Mouse (Mus musculus) intestine, embryonic 16.5 days (tissue): ENCODE data around the gene Gm21987. TPM values are rescaled to one million over a fixed set of nuclear protein-coding genes. Genes with fewer than 3 reads are reported as not detected.

ENCODE experiments used
- ATAC-seq: fragments of 200-750 bp; cut with Nextera tagmentation; 2 replicates; pipeline ENCODE4 v1.8.0; 2017; ENCODE audit warnings: moderate TSS enrichment, moderate library complexity
- H3K27ac ChIP-seq: fragments of 300-500 bp; sonication (generic); 2 replicates; pipeline ENCODE4 v1.5.1; 2014; ENCODE audit warnings: mild to moderate bottlenecking, low read length
- H3K27me3 ChIP-seq: fragments of 300-500 bp; sonication (generic); replicated peaks from 2 replicates; pipeline ENCODE4 v1.6.1; 2014; ENCODE audit warnings: low read length, control low read depth, mixed read lengths; ENCODE audit not compliant: control insufficient read depth, insufficient read depth
- H3K36me3 ChIP-seq: fragments of 300-500 bp; sonication (generic); 2 replicates; pipeline ENCODE4 v1.6.1; 2014; ENCODE audit warnings: low read length, control low read depth; ENCODE audit not compliant: control insufficient read depth, insufficient read depth
- H3K4me1 ChIP-seq: fragments of 300-500 bp; sonication (generic); 2 replicates; pipeline ENCODE4 v1.6.1; 2014; ENCODE audit warnings: low read length, control low read depth, mixed read lengths; ENCODE audit not compliant: control insufficient read depth, insufficient read depth
- H3K4me2 ChIP-seq: fragments of 300-500 bp; sonication (generic); 2 replicates; pipeline ENCODE4 v1.6.1; 2014; ENCODE audit warnings: low read depth, low read length, control low read depth
- H3K4me3 ChIP-seq: fragments of 300-500 bp; sonication (generic); 2 replicates; pipeline ENCODE4 v1.5.1; 2014; ENCODE audit warnings: mild to moderate bottlenecking, low read length
- H3K9ac ChIP-seq: fragments of 300-500 bp; sonication (generic); 2 replicates; pipeline ENCODE4 v1.6.1; 2014; ENCODE audit warnings: low read depth, low read length
- H3K9me3 ChIP-seq: fragments of 300-500 bp; sonication (generic); 2 replicates; pipeline ENCODE4 v1.6.1; 2016; ENCODE audit warnings: low read length, control low read depth; ENCODE audit not compliant: control insufficient read depth
- WGBS: fragments of 180-500 bp; shearing (Covaris S2); extraction: QIAGEN DNeasy Blood & Tissue Kit; methylation state at CpG from one replicate; pipeline ENCODE4 v1.1.7; 2014; 5-methylcytosine and 5-hydroxymethylcytosine counted together
- polyA plus RNA-seq: library from polyadenylated mRNA; unstranded; fragments of >200 nt; fragmentation: Nextera tagmentation; extraction: Ambion mirVana; gene quantifications from 2 replicates; pipeline ENCODE4 v1.2.1, GENCODE M21; 2015

The Gm21987 gene
- polyA plus RNA-seq, 1 experiment from 2014 or later = 0.54 TPM

DNA sequence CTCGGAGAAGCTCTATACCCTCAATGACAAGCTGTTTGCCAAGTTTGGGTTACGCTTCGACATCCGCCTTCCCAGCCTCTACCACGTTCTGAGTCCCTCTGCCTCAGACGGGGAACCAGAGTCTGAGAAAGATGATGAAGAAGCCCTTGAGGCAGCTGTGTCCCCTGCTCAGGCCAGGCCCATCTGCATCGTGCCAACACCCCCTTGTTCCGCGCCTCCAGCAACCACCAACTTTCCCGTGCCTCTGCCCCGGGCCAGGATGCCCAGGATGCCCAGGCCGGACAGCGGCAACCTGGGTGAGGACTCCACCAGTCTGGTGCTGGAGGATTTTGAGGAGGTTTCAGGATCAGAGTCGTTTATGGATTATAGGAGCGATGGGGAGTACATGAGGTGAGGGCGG lies 27.1 kb downstream of the Gm21987 start:
- Histone ChIP-seq H3K4me3 (no peak overlapping the region), H3K9ac (no peak overlapping the region), H3K4me2 (no peak overlapping the region), H3K27me3 (no peaks in the 10 kb centered on the region), H3K4me1 (0 out of 2 replicates have a peak, but pooled peaks cover 9% of the 10 kb centered on the region), H3K27ac (no peak overlapping the region), H3K36me3 (no peaks in the 10 kb centered on the region), H3K9me3 (no peaks in the 10 kb centered on the region)
- 87% methylated on average over 16 of the region's 16 CpGs for WGBS
- no peak for ATAC-seq

DNA sequence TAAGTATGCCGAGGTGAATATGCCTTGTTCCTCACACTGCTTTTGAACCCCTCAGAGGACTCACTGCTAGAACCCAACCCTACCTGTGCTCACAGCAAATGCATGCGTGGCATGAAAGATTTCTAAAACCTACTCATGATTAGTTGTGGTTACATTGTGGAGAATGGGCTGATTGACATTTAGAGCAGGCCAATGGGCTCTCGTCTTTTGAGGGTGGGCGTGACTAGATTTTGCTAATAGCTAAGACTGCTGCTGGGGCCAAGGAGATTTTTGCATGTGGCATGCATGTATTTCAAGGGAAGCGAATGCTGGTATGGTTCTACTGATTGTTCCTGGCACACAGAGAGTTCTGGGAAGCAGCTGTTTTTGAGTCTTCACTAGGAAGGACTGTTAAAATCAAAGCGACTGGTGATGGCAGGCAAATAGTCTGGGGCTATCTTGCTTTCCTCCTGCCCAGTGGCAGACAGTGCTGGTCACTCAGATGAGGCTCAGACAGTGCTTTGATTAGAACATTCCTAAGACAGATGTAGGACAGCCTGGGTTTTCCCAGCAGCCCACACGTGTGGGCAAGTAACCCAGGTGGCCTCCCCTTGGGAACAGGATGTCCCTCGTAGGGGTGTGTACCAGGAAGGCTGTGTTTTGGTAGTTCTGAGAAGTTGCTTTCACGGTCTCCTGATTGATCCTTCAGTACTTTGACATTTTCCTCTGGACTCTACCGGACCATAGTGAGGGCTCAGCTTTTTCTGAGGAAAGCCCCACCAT lies 27.7 kb downstream of the Gm21987 start:
- 0 out of 2 replicates have a peak, but pooled peaks cover 13% of the 10 kb centered on the region for H3K4me1 ChIP-seq
- H3K27me3 ChIP-seq = no peaks in the 10 kb centered on the region
- H3K4me3 ChIP-seq = no peak overlapping the region
- WGBS = 80% methylated on average over 10 of the region's 10 CpGs
- no peaks in the 10 kb centered on the region for H3K36me3 ChIP-seq
- H3K9me3 ChIP-seq = no peaks in the 10 kb centered on the region
- no peak overlapping the region for H3K4me2 ChIP-seq
- H3K27ac ChIP-seq = no peak overlapping the region
- no peak overlapping the region for H3K9ac ChIP-seq
- no peak for ATAC-seq

DNA sequence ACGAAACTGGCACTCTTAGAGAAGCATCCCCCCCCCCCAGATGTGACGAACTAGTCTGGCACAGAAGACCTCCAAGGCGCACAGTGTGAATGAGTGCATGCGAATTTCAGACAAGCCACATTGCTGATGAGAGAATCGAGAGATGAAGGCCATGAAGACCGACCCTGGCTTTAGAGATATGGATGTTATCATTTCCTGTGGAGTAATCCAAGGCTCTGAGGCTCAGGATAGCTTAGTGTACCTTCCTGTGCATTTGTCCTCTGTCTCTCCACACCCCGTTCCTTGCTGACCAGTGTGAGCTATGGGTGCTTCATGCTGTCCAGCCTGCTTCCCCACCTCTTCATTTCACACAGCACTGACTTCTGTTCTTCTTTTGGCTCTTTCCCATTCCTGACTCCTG lies 28.3 kb downstream of the Gm21987 start:
- Histone ChIP-seq H3K4me1 (0 out of 2 replicates have a peak, but pooled peaks cover 14% of the 10 kb centered on the region), H3K9me3 (no peaks in the 10 kb centered on the region), H3K4me2 (no peak overlapping the region), H3K27me3 (no peaks in the 10 kb centered on the region), H3K36me3 (no peaks in the 10 kb centered on the region), H3K9ac (no peak overlapping the region), H3K4me3 (no peak overlapping the region), H3K27ac (no peak overlapping the region)
- 78% methylated on average over 7 of the region's 7 CpGs for WGBS
- no peak for ATAC-seq

DNA sequence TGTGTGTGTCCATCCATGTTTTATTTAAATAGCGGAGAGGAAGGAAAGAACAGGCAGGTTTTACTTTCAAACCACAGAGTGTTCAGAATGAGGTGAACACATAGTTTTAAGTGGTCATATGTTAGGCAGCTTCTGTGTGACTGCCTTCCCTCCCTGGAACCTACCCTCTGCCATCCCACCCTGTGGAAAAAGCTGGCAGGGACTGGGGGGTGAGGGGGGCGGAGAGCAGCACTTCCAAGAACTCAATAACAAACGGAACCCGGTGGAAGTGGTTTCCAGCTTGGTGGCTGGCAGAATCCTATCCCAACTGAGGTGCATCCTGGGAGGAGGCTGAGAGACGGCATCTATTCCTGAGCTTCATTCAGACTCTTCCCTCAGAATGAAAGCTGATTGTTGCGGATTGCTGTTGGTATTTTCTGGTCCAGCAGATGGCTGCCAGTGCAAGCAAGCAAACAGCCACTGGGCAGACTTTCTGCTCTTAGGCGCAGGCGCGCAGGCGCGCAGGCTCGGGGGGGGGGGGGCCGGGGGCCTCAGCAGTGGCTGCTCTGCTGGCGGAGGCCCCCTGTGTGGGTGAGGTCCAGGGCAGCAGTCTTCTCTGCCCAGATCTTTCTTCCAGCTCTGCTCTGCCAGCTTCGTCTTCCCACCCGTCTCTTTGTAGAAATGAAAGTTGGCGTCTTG lies 29.5 kb downstream of the Gm21987 start:
- 31% methylated on average over 17 of the region's 17 CpGs for WGBS

DNA sequence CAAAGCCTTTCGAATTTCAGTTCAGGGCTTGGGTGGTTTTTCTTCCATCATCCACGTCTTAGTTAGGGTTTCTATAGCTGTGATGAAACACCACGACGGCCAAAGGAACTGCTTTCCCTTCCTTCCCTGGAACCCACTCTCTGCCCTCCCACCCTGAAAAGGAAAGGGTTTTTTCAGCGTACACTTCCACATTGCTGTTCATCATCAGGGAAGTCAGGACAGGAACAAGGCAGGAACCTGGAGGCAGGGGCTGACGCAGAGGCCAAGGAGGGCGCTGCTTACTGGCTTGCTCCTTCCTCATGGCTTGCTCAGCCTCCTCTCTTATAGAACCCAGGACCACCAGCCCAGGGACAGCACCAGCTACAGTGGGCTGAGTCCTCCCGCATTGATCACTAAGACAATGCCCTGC lies 30.0 kb downstream of the Gm21987 start:
- H3K27me3 ChIP-seq = no peaks in the 10 kb centered on the region
- H3K4me3 ChIP-seq = peak overlapping the region; percentile 43
- peak overlapping the region; percentile 66 for H3K9ac ChIP-seq
- H3K9me3 ChIP-seq = no peaks in the 10 kb centered on the region
- 0 out of 2 replicates have a peak overlapping the region, but pooled peaks have one; percentile 18 for H3K27ac ChIP-seq
- WGBS = 45% methylated on average over 8 of the region's 8 CpGs
- H3K4me2 ChIP-seq = peak overlapping the region; percentile 60
- ATAC-seq = peak; percentile 25; the same call in 1 of the 2 replicates
- no peaks in the 10 kb centered on the region for H3K36me3 ChIP-seq
- 0 out of 2 replicates have a peak, but pooled peaks cover 14% of the 10 kb centered on the region for H3K4me1 ChIP-seq

More for the DNA sequence above, 29.5 kb downstream of the Gm21987 start:
- Histone ChIP-seq H3K27me3 (no peaks in the 10 kb centered on the region), H3K4me2 (peak overlapping the region; percentile 60), H3K9me3 (no peaks in the 10 kb centered on the region), H3K27ac (0 out of 2 replicates have a peak overlapping the region, but pooled peaks have one; percentile 18), H3K36me3 (no peaks in the 10 kb centered on the region), H3K9ac (peak overlapping the region; percentile 66), H3K4me1 (0 out of 2 replicates have a peak, but pooled peaks cover 14% of the 10 kb centered on the region), H3K4me3 (peak overlapping the region; percentile 43)
- peak; percentile 77 for ATAC-seq

DNA sequence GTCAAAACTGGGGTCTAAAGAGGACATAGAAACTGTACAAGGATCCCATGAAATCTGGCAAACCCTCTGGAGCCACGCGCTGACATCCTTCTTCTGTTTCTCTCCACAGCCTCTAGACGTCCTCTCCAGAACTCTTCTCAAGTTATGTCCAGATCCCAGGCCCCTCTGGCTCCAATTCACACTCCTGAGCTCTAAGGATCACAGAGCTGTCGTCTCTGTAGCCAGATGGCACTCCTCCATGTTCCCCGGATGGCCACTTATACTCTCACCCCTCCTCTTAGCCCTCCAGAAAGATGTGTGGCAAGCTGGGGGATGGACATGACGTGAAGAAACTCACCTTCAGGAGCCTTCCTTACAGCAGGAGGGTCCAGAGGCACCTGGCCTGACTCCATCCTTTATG lies 30.7 kb downstream of the Gm21987 start:
- no peak overlapping the region for H3K4me3 ChIP-seq
- no peaks in the 10 kb centered on the region for H3K36me3 ChIP-seq
- no peak overlapping the region for H3K9ac ChIP-seq
- H3K4me1 ChIP-seq = 0 out of 2 replicates have a peak, but pooled peaks cover 14% of the 10 kb centered on the region
- no peaks in the 10 kb centered on the region for H3K9me3 ChIP-seq
- 84% methylated on average over 6 of the region's 6 CpGs for WGBS
- H3K27ac ChIP-seq = no peak overlapping the region
- H3K4me2 ChIP-seq = no peak overlapping the region
- ATAC-seq = no peak
- H3K27me3 ChIP-seq = no peaks in the 10 kb centered on the region

DNA sequence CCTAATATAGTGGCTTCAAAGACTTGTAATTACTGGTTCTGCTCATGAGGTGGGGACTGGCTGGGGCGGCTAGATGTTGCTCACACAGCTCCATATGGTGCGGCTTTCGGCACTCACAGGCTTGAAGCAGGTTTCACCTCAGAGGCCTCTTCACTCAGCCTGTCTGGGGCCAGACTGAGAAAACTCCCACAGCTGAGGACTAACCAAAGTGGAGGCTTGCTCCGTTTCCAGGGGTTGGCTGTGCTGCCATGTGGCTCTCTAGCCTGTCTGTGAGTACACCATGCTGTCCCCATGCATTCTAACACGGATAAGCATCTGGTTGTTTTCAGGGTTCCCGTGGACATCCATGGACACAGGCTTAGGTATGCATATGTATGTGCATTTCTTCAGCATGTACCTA lies 31.8 kb downstream of the Gm21987 start:
- WGBS = 82% methylated on average over 6 of the region's 6 CpGs
- no peaks in the 10 kb centered on the region for H3K9me3 ChIP-seq
- ATAC-seq = peak; percentile 43; the same call in 1 of the 2 replicates

DNA sequence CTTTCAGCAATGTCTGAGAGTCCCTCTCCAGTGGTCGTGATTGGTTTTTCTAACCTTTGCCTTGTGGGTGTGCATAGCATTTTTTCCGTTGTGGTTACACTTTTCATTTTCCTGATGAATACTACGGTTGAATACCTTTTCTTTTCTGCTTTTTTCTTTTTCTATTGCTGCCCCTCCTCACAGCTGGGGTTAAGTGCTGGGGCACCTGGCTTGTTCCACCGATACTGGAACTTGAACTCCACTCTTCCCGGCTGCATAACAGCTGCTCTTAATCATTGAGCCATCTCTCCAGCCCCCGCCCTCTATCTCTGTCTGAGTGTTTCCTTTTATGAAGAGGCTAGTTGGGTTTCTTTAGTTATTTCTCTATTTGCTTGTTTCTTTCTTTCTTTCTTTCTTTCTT lies 32.2 kb downstream of the Gm21987 start:
- no peaks in the 10 kb centered on the region for H3K27me3 ChIP-seq
- 27% methylated on average over 6 of the region's 6 CpGs for WGBS
- ATAC-seq = peak; percentile 62
- 0 out of 2 replicates have a peak, but pooled peaks cover 14% of the 10 kb centered on the region for H3K4me1 ChIP-seq
- no peak overlapping the region for H3K4me2 ChIP-seq
- H3K9me3 ChIP-seq = no peaks in the 10 kb centered on the region
- no peak overlapping the region for H3K9ac ChIP-seq
- H3K27ac ChIP-seq = no peak overlapping the region
- no peaks in the 10 kb centered on the region for H3K36me3 ChIP-seq
- H3K4me3 ChIP-seq = no peak overlapping the region

More for the DNA sequence above, 31.8 kb downstream of the Gm21987 start:
- H3K4me2 ChIP-seq = no peak overlapping the region
- no peaks in the 10 kb centered on the region for H3K36me3 ChIP-seq
- no peak overlapping the region for H3K4me3 ChIP-seq
- H3K9ac ChIP-seq = no peak overlapping the region
- 0 out of 2 replicates have a peak, but pooled peaks cover 14% of the 10 kb centered on the region for H3K4me1 ChIP-seq
- no peaks in the 10 kb centered on the region for H3K27me3 ChIP-seq
- no peak overlapping the region for H3K27ac ChIP-seq

DNA sequence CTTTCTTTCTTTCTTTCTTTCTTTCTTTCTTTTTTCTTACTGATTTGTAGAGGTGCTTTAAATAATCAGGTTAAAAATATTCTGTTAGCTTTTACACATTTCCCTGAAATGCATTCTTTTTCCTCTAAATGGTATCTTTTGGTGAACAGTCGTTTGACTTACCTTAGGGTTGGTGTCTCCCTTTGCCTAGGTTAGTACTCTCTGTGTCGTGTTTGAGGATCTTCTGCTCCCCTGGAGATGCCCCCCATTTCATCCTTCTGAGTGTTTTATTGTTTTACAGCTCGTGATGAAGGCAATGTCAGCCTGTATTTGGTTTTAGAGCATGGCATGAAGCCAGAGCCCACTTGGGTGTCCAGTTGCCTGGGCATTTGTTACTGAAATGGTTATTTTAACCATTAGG lies 32.7 kb downstream of the Gm21987 start:
- H3K27me3 ChIP-seq = no peaks in the 10 kb centered on the region
- no peak overlapping the region for H3K27ac ChIP-seq
- ATAC-seq = no peak
- no peak overlapping the region for H3K9ac ChIP-seq
- no peak overlapping the region for H3K4me2 ChIP-seq
- H3K36me3 ChIP-seq = no peaks in the 10 kb centered on the region
- H3K9me3 ChIP-seq = no peaks in the 10 kb centered on the region
- H3K4me1 ChIP-seq = 0 out of 2 replicates have a peak, but pooled peaks cover 14% of the 10 kb centered on the region
- H3K4me3 ChIP-seq = no peak overlapping the region
- 25% methylated on average over 3 of the region's 3 CpGs for WGBS
